Mouse (Mus musculus): ENCODE data around the gene Agpat4. TPM values are rescaled to one million over a fixed set of nuclear protein-coding genes. Genes with fewer than 3 reads are reported as not detected.
A peak's percentile ranks its signal among the peaks of the same experiment; 100 is the strongest.

Gene Agpat4
- polyA plus RNA-seq, 1 experiment from 2014 or later, result 42.6 TPM

DNA sequence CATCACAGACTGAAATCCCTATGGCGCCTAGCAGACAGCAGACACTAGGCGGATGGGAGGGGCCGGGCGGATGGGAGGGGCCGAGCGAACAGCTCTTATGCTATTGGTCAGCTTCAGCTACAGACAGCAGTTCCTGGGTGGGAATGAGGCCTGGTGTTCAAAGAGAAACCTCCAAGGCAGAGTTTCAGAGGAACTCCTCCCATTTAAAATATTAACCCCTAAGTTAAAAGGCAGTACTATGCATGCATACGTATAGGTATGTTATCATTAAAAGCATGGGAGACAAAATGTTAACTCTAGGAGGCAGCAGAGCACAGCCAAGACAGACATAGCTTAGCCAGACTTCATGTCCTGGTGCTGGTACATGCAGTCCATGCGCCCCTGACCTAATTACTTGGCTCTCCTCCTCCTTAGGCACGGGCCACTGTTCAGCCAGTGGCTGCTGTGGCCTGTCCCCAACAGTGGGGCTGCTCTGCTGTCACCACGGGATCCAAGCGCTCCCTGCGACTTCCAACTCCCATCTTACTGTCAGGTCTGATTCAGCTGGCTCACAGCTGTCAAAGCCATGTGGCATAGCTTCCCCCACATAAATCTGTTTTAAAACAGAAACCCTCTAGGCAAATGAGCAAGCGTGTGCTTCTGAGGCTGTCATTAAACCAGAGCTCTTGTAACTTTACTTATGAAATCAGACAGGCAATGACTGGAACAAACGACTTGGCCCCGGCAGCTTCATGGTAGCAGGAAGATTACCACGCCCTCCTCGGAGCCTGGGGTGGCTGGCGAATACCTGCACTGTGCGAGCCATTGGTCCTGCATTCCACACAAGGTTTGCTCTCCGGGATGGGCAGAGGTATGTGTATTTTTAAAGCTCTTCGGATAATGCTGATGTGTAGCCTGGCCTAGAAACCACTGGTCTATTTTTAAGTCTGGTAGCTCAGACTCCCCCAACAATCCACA, 147.7 kb downstream of the Agpat4 start:
- no peak overlapping the region for H3K4me2 ChIP-seq (replicated peaks)
- H3K27ac ChIP-seq, result no peak overlapping the region
- H3K27me3 ChIP-seq, result no peaks in the 10 kb centered on the region
- 60% methylated on average over 21 of the region's 21 CpGs for WGBS
- H3K36me3 ChIP-seq, result peaks cover 23% of the 10 kb centered on the region
- H3K4me1 ChIP-seq, result peaks cover 36% of the 10 kb centered on the region
- no peaks in the 10 kb centered on the region for H3K9me3 ChIP-seq
- peak; percentile 79 for ATAC-seq (ENCODE audit: insufficient number of reproducible peaks, insufficient read depth, low FRiP score, low TSS enrichment)
- no peak overlapping the region for H3K9ac ChIP-seq
- H3K4me3 ChIP-seq, result no peak overlapping the region

GRCm38 (mm10) chr17:12268091-12268490, 149.6 kb downstream of the Agpat4 start:
- H3K27me3 ChIP-seq, result no peaks in the 10 kb centered on the region
- no peak overlapping the region for H3K27ac ChIP-seq
- H3K9me3 ChIP-seq, result no peaks in the 10 kb centered on the region
- 85% methylated on average over 4 of the region's 4 CpGs for WGBS
- H3K9ac ChIP-seq, result no peak overlapping the region
- H3K4me1 ChIP-seq, result peaks cover 34% of the 10 kb centered on the region
- peaks cover 23% of the 10 kb centered on the region for H3K36me3 ChIP-seq
- no peak overlapping the region for H3K4me3 ChIP-seq
- H3K4me2 ChIP-seq (replicated peaks), result no peak overlapping the region
- no peak for ATAC-seq (ENCODE audit: insufficient number of reproducible peaks, insufficient read depth, low FRiP score, low TSS enrichment)

GRCm38 (mm10) chr17:12268538-12268937, 150.0 kb downstream of the Agpat4 start:
- 90% methylated on average over 10 of the region's 10 CpGs for WGBS
- no peaks in the 10 kb centered on the region for H3K9me3 ChIP-seq
- H3K27ac ChIP-seq, result no peak overlapping the region
- H3K4me1 ChIP-seq, result peaks cover 33% of the 10 kb centered on the region
- peaks cover 23% of the 10 kb centered on the region for H3K36me3 ChIP-seq
- H3K4me3 ChIP-seq, result no peak overlapping the region
- H3K9ac ChIP-seq, result no peak overlapping the region
- H3K27me3 ChIP-seq, result no peaks in the 10 kb centered on the region
- H3K4me2 ChIP-seq (replicated peaks), result no peak overlapping the region
- no peak for ATAC-seq (ENCODE audit: insufficient number of reproducible peaks, insufficient read depth, low FRiP score, low TSS enrichment)

Other genes starting within 250 kb of the Agpat4 start
- 58.2 and 60.5 TPM in 2 replicates for gene Map3k4, start 200.1 kb downstream of the Agpat4 start, polyA plus RNA-seq (2016; fragmentation: Nextera tagmentation; extraction: Ambion mirVana)

Measured in embryonic facial prominence, embryonic 12.5 days (tissue).